Mouse (Mus musculus): ENCODE measurements around the gene Fbxo30. TPM values are rescaled to one million over a fixed set of nuclear protein-coding genes. Genes with fewer than 3 reads are reported as not detected.

Gene Fbxo30
- polyA plus RNA-seq, 1 experiment from 2014 or later = 17.2 TPM

- Histone ChIP-seq H3K9me3 (ENCODE audit: low read length) (no peaks in the 10 kb centered on the region), H3K27me3 (replicated peaks; ENCODE audit: insufficient read depth, low read length) (no peaks in the 10 kb centered on the region), H3K36me3 (ENCODE audit: insufficient read depth, low read length) (no peaks in the 10 kb centered on the region), H3K9ac (replicated peaks; ENCODE audit: low read depth) (no peak overlapping the region), H3K4me3 (ENCODE audit: low read depth, low read length) (no peak overlapping the region), H3K4me2 (replicated peaks; ENCODE audit: low read depth, low read length) (no peak overlapping the region), H3K4me1 (ENCODE audit: insufficient read depth, low read depth, low read length) (no peaks in the 10 kb centered on the region), H3K27ac (ENCODE audit: low read length) (no peak overlapping the region)
- ATAC-seq = no peak
- 74% methylated on average over 1 of the region's 1 CpGs for WGBS
- TF ChIP-seq EP300 (IDR thresholded peaks at IDR 0.05) (no peak), CTCF (IDR thresholded peaks at IDR 0.05) (no peak)
- peak; percentile 25 for DNase-seq (ENCODE audit: low spot score)
Observed at GRCm38 (mm10) chr10:11319446-11319970, 38.4 kb downstream of the Fbxo30 start.

- WGBS = 58% methylated on average over 7 of the region's 7 CpGs
- Histone ChIP-seq H3K4me2 (replicated peaks; ENCODE audit: low read depth, low read length) (no peak overlapping the region), H3K9ac (replicated peaks; ENCODE audit: low read depth) (no peak overlapping the region), H3K4me1 (ENCODE audit: insufficient read depth, low read depth, low read length) (no peaks in the 10 kb centered on the region), H3K36me3 (ENCODE audit: insufficient read depth, low read length) (no peaks in the 10 kb centered on the region), H3K4me3 (ENCODE audit: low read depth, low read length) (no peak overlapping the region), H3K27ac (ENCODE audit: low read length) (no peak overlapping the region), H3K9me3 (ENCODE audit: low read length) (no peaks in the 10 kb centered on the region), H3K27me3 (replicated peaks; ENCODE audit: insufficient read depth, low read length) (no peaks in the 10 kb centered on the region)
- no peak for DNase-seq (ENCODE audit: low spot score)
- TF ChIP-seq EP300 (IDR thresholded peaks at IDR 0.05) (no peak), CTCF (IDR thresholded peaks at IDR 0.05) (no peak)
- ATAC-seq = no peak
Observed at GRCm38 (mm10) chr10:11322316-11322715, 41.2 kb downstream of the Fbxo30 start.

GRCm38 (mm10) chr10:11323202-11323898 is 42.2 kb downstream of the Fbxo30 start:
- no peaks in the 10 kb centered on the region for H3K27me3 ChIP-seq (replicated peaks; ENCODE audit: insufficient read depth, low read length)
- TF ChIP-seq CTCF (IDR thresholded peaks at IDR 0.05) (no peak), EP300 (IDR thresholded peaks at IDR 0.05) (no peak)
- no peaks in the 10 kb centered on the region for H3K36me3 ChIP-seq (ENCODE audit: insufficient read depth, low read length)
- no peak for DNase-seq (ENCODE audit: low spot score)
- no peaks in the 10 kb centered on the region for H3K9me3 ChIP-seq (ENCODE audit: low read length)
- ATAC-seq = no peak
- no peak overlapping the region for H3K4me3 ChIP-seq (ENCODE audit: low read depth, low read length)
- no peak overlapping the region for H3K4me2 ChIP-seq (replicated peaks; ENCODE audit: low read depth, low read length)
- WGBS = 76% methylated on average over 4 of the region's 4 CpGs
- no peak overlapping the region for H3K27ac ChIP-seq (ENCODE audit: low read length)
- no peak overlapping the region for H3K9ac ChIP-seq (replicated peaks; ENCODE audit: low read depth)
- no peaks in the 10 kb centered on the region for H3K4me1 ChIP-seq (ENCODE audit: insufficient read depth, low read depth, low read length)

GRCm38 (mm10) chr10:11326526-11326925 is 45.4 kb downstream of the Fbxo30 start:
- no peak overlapping the region for H3K4me2 ChIP-seq (replicated peaks; ENCODE audit: low read depth, low read length)
- no peak for ATAC-seq
- no peak overlapping the region for H3K9ac ChIP-seq (replicated peaks; ENCODE audit: low read depth)
- no peaks in the 10 kb centered on the region for H3K27me3 ChIP-seq (replicated peaks; ENCODE audit: insufficient read depth, low read length)
- no peaks in the 10 kb centered on the region for H3K9me3 ChIP-seq (ENCODE audit: low read length)
- DNase-seq (ENCODE audit: low spot score) = no peak
- TF ChIP-seq EP300 (IDR thresholded peaks at IDR 0.05) = no peak
- TF ChIP-seq CTCF (IDR thresholded peaks at IDR 0.05) = peak; percentile 55
- WGBS = 87% methylated on average over 3 of the region's 3 CpGs
- no peaks in the 10 kb centered on the region for H3K36me3 ChIP-seq (ENCODE audit: insufficient read depth, low read length)
- H3K4me1 ChIP-seq (ENCODE audit: insufficient read depth, low read depth, low read length) = no peaks in the 10 kb centered on the region
- no peak overlapping the region for H3K4me3 ChIP-seq (ENCODE audit: low read depth, low read length)
- no peak overlapping the region for H3K27ac ChIP-seq (ENCODE audit: low read length)

GRCm38 (mm10) chr10:11343205-11344141 is 62.3 kb downstream of the Fbxo30 start, which contains the start of gene Epm2a:
Gene Epm2a (plus strand): TSS chr10:11343404.
- under 1% methylated on average over 81 of the region's 106 CpGs for WGBS
- H3K9me3 ChIP-seq (ENCODE audit: low read length) = no peaks in the 10 kb centered on the region
- H3K36me3 ChIP-seq (ENCODE audit: insufficient read depth, low read length) = no peaks in the 10 kb centered on the region
- H3K4me2 ChIP-seq (replicated peaks; ENCODE audit: low read depth, low read length) = peak within 1 kb of the TSS; percentile 87
- H3K4me3 ChIP-seq (ENCODE audit: low read depth, low read length) = peak within 1 kb of the TSS; percentile 65
- peak; percentile 98 for ATAC-seq
- H3K27ac ChIP-seq (ENCODE audit: low read length) = peak within 1 kb of the TSS; percentile 96
- peak; percentile 95 for DNase-seq (ENCODE audit: low spot score)
- peak within 1 kb of the TSS; percentile 82 for H3K9ac ChIP-seq (replicated peaks; ENCODE audit: low read depth)
- H3K27me3 ChIP-seq (replicated peaks; ENCODE audit: insufficient read depth, low read length) = no peaks in the 10 kb centered on the region
- no peak for TF ChIP-seq EP300 (IDR thresholded peaks at IDR 0.05)
- no peak for TF ChIP-seq CTCF (IDR thresholded peaks at IDR 0.05)
- 0 out of 2 replicates have a peak, but pooled peaks cover 4% of the 10 kb centered on the region for H3K4me1 ChIP-seq (ENCODE audit: insufficient read depth, low read depth, low read length)
